Mouse (Mus musculus) adrenal gland, postnatal 25 days (tissue): ENCODE results near the gene Mthfd1. TPM values are rescaled to one million over a fixed set of nuclear protein-coding genes. Genes with fewer than 3 reads are reported as not detected.

Experiments
- DNase-seq: peaks from one replicate; pipeline ENCODE4 v3.0.0; 2021; ENCODE audit warnings: mixed read lengths
- total RNA-seq: library from RNA; stranded (reverse); gene quantifications from 2 replicates; pipeline ENCODE4 v1.2.3, GENCODE M21; 2021

Mthfd1 gene
- total RNA-seq, 1 experiment from 2014 or later, result 64.6 TPM

DNA sequence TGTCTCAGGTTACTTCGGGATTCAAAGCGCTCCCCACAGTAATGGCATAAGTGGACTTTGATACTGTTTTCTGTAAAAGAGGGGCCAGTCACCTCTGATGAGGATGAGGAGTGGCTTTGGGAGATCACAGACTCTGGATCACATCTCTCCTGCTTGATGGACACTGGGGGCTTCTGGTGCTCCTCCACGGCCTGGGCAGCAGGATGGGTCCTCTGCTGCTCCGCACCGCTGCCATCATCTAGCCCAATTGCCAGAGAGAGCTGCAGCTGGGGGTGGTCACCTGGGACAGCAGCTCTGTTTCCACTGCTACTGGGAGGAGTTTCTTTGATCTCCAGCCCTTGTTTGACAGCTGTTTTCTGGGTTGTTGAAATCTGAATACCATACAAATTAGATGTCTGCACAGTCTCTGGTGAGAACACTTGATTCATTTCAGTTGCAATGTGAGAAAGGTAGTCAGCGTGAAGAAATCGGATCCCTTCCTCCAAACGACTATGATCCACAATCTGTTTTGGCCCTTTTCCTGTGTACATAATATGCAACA lies 94.7 kb downstream of the Mthfd1 start:
- no peak for DNase-seq

DNA sequence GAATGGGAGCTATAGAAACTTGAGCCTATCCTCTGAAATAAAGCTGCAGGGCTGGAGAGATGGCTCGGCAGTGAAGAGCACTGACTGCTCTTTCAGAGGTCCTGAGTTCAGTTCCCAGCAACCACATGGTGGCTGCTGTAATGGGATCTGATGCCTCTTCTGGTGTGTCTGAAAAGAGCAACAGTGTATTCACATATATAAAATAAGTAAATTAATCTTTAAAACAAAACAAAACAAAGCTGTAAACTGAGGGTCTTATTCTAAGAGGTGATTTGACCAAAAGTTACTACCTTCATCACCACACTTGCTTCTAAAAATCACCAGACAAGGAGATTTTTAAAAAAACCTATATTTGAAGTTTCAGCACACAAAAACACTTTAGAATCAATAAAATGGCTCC lies 105.8 kb downstream of the Mthfd1 start:
- DNase-seq, result no peak

DNA sequence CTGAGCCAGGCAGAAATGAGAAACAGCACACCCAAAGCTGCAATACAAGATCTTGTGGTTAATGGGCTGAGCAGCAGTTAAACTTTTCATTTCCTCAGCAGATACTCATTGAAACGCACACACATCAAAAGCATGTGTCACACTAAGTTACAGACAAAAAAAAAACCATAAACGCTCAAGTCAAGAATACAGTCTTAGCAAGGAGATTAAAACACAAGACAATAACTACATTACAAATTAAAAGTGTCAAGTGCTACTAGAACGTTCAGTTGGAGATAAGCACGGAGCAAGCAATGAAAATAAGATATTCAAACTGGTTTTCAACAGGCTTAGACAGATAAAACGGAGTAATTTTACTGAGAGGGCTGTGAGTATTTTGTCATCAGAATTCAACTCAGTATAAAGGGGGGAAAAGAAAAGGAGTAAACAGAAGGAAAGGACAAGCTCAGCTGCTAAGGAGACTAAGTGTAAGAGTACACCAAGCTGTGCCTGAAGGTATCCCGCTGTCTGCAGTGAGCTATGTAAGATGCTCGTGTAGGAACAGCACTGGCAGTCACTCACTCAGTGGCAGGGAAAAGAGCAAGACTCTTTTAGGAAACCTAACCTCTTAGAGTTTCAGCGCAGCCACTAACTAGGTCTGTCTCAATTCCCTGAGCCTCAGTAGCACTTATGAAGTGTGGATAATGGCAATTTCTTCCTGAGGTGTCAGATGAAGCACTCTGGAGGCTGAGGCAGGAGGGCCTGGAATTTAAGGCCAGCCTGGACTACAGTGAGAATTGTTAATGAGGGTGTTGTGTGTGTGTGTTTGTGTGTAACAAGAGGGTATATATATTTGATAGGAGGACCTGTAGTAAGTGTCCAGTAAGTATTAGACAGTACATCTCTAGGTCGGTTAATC lies 106.6 kb downstream of the Mthfd1 start:
- no peak for DNase-seq

DNA sequence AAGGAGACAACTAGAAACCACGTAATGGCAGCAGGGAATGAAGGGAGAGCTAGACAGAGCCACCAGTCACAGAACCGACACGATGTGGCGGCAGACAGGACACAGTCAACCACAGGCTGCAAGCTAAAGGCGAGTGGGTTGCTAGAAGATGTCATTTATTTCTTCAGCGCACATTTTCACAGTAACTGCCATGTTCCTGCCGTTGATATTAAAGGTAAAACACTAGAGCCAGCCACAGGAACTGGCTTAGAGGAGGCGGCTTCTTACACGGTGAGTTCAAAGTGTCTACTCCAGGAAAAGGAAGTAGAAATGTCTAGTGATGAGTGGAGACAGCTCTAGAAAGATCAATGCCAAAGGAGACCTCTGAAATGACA lies 107.2 kb downstream of the Mthfd1 start:
- no peak for DNase-seq

DNA sequence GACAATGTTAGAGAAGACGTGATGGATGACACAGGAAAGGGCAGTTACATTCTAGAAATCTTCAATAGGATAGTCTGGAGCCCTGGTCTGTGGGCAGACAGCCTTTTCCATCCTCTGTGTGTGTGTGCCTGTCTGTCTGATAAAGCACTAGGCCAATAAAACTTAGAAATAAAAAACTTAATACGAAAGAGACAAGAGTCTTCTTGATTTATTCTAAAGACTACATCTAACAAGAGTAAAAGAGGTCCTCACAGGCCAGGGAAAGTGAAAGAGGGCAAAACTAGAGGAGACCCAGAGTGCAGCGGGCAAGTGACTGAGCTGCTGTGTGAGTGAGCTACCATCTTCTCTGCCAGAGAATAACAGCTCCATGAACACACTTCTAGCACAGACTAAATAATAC lies 111.2 kb downstream of the Mthfd1 start:
- no peak for DNase-seq

DNA sequence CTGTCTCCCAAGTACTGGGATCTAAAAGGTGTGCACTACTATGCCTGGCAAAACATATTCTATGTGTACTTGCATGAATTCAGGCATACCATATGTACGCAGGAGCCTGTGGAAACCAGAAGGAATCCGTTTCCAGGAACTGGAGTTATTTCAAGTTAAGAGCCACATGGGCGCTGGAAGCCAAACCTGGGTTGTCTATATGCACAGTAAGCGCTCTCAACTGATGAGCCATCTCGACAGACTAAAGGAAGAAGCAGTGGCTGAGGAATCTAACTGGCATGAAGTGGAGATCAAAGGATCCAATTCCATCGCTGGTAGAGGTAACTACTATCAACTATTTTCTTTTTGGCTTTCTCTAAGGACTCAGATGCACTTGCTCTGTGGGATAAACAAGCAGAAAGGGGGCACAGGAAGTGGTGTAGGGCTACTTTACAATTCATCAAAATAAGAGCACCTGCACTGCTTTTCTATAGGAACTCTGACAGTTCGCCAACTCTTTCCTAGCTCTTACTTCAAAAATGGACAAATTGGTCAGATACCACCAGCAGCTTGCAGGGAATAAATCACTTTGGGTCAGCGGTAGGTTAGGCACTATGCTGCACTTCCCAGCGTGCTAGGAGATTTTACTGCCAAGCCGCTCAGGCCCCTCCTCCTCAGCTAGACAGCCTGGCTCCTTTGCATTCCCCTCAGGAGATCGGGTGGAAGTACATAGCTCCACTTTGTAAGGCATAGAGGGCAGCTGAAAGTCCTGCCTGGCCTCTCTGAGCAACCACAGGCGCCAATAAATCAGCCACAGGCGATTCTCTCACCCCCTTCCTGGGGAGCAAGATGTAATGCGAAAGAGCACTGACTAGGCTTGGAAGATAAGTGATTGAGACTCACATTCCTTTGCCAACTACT lies 112.2 kb downstream of the Mthfd1 start:
- DNase-seq, result peak; percentile 24

DNA sequence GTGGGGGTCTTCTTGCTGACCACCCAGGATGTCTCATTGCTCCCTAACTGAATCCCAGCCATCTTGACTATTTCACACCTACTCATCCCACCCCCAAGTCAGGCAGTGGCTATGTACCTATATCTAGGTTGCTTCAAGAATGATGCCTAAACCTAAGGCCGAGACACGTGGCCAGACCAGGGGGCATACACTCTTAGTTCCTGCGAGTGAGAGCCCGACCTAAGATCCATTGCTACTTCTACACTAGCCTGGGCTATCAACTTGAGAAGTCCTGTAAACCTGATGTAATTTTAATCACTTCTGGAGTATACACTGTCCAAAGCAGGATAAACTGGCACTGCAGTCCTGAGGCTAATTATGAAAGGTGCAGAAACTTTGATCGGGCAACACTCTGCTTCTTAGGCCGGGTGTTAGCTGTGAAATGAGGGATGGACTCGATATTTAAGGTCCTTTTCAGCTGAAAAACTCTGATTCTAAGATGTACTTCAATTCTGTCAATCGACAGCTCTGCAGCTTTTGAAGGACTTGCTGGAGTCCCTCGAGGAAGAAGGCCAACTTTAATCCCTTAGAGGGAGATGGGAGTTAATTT lies 113.2 kb downstream of the Mthfd1 start:
- DNase-seq, result no peak

DNA sequence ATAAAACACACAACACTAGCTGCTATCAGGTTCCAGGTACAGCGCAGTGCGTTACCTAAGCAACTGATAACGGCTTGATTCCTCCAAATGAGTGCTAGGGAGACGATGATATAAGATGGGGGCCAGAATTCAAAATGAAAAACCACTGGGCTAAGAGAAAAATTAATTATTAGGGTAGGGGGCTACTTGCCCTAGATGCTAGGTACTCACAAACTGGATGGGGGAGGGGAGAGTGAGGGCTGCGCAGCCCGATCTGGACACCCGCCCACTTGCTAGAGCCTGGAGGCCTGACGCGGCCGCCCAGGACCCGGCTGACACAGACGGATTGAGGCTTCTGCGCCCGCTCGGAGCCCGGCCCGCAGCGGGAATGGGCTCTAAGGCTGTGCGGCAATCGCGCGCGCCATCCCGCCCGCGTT lies 113.7 kb downstream of the Mthfd1 start:
- peak; percentile 58 for DNase-seq

Other genes starting within 250 kb of the Mthfd1 start
- not detected in 2 replicates for gene Esr2, start 78.0 kb upstream of the Mthfd1 start, total RNA-seq
- not detected in 2 replicates for gene Tex21, start 8.6 kb upstream of the Mthfd1 start, total RNA-seq
- 0.81 and 1.1 TPM in 2 replicates for gene Akap5, start 69.6 kb downstream of the Mthfd1 start, total RNA-seq
- gene Zbtb25, start 114.3 kb downstream of the Mthfd1 start, total RNA-seq, result 8.7 and 12.9 TPM in 2 replicates
- 8.1 and 8.2 TPM in 2 replicates for gene Zbtb1, start 115.0 kb downstream of the Mthfd1 start, total RNA-seq
- 25.6 and 26.3 TPM in 2 replicates for gene Hspa2, start 148.9 kb downstream of the Mthfd1 start, total RNA-seq
- 0.52 TPM in 1 of 2 replicates, not detected in the other for gene Ppp1r36, start 162.2 kb downstream of the Mthfd1 start, total RNA-seq